In genomic region chr5:5551110-5551509, GRCm38 (mm10) we compare ENCODE assay signal across 25 mouse cellular contexts. TPM values are rescaled to one million over a fixed set of nuclear protein-coding genes. Genes with fewer than 3 reads are reported as not detected.
DNase-seq lines count a peak whose midpoint lies in the region; ATAC-seq and TF ChIP-seq lines count a peak whose summit lies in the region.
"Had no signal": no experiment of that assay in that cellular context is flagged by ENCODE, and none has a peak within 500 bp of the region (broad histone marks: within the 10 kb centered on the region; RNA-seq: fewer than 3 reads in every experiment).

No protein-coding gene starts in this region.

- no peak for TF ChIP-seq CTCF in G1E (IDR thresholded peaks at IDR 0.05; ENCODE audit: low read depth, low read length)
- TF ChIP-seq CTCF in MEL (IDR thresholded peaks at IDR 0.05 in 2 of 3, conservative IDR thresholded peaks at IDR 0.05 in 1 of 3; ENCODE audit: control insufficient read depth in 1 of 3, insufficient read depth in 1 of 3, low read depth in 2 of 3, low read length in 3 of 3, poor library complexity in 1 of 3, severe bottlenecking in 1 of 3): no peak

- H3K9me3 ChIP-seq in G1E (replicated peaks): peaks cover 6% of the 10 kb centered on the region
- no peaks in the 10 kb centered on the region for H3K9me3 ChIP-seq in MEL (replicated peaks; ENCODE audit: insufficient read depth, low read length)
- H3K9me3 ChIP-seq in heart, embryonic 10.5 days: no peaks in the 10 kb centered on the region
- H3K9me3 ChIP-seq in limb, embryonic 10.5 days (replicated peaks): no peaks in the 10 kb centered on the region
- H3K9me3 ChIP-seq: embryonic facial prominence, embryonic 13.5 days; embryonic facial prominence, embryonic 15.5 days; forebrain, embryonic 12.5 days had no signal

- no peaks in the 10 kb centered on the region for H3K79me2 ChIP-seq in MEL (ENCODE audit: control insufficient read depth, insufficient read depth, low read length, poor library complexity)

- H3K9ac ChIP-seq in MEL (ENCODE audit: control insufficient read depth, low read depth, low read length, poor library complexity, severe bottlenecking): no peak overlapping the region
- H3K9ac ChIP-seq: embryonic facial prominence, embryonic 13.5 days; embryonic facial prominence, embryonic 15.5 days; forebrain, embryonic 12.5 days had no signal

- no peak for TF ChIP-seq EP300 in MEL (IDR thresholded peaks at IDR 0.05; ENCODE audit: low read depth in 1 of 2, low read length in 2 of 2)

- ATAC-seq in G1E (ENCODE audit: extremely low read depth, insufficient number of reproducible peaks, low FRiP score, poor library complexity, severe bottlenecking): 0 out of 2 replicates have a peak, but pooled peaks have one; percentile 13
- peak; percentile 61 for ATAC-seq in granulocyte monocyte progenitor cell, adult 5-6 weeks (replicated peaks; ENCODE audit: poor library complexity, severe bottlenecking)
- peak; percentile 68 for ATAC-seq in megakaryocyte progenitor cell, adult 5-6 weeks (replicated peaks; ENCODE audit: poor library complexity)
- ATAC-seq: forebrain, embryonic 14.5 days; forebrain, embryonic 16.5 days had no signal

- TF ChIP-seq POLR2A in MEL (IDR thresholded peaks at IDR 0.05; ENCODE audit: control insufficient read depth in 1 of 2, insufficient read depth in 1 of 2, low read depth in 1 of 2, low read length in 2 of 2, poor library complexity in 1 of 2): no peak

- H3K4me1 ChIP-seq in G1E (ENCODE audit: insufficient read depth, low read depth, low read length) (peaks cover 12% of the 10 kb centered on the region), MEL (ENCODE audit: control insufficient read depth in 1 of 2, insufficient read depth in 2 of 2, low read length in 2 of 2) (no peaks in the 10 kb centered on the region)
- no peaks in the 10 kb centered on the region for H3K4me1 ChIP-seq in heart, embryonic 10.5 days
- H3K4me1 ChIP-seq in limb, embryonic 10.5 days: no peaks in the 10 kb centered on the region
- H3K4me1 ChIP-seq: embryonic facial prominence, embryonic 13.5 days; embryonic facial prominence, embryonic 15.5 days; forebrain, embryonic 10.5 days; forebrain, embryonic 12.5 days had no signal

- no peak for DNase-seq in G1E (ENCODE audit: low spot score)
- DNase-seq in MEL (ENCODE audit: low read depth, low spot score): peak; percentile 2
- no peak for DNase-seq in gastrocnemius, adult 18-20 months (ENCODE audit: low spot score)
- DNase-seq in heart, embryonic 10.5 days (ENCODE audit: low spot score): no peak
- DNase-seq in limb, embryonic 10.5 days (ENCODE audit: low spot score): no peak
- DNase-seq in adipocyte (ENCODE audit: low spot score): no peak
- DNase-seq: adrenal gland, adult 8-10 months; adrenal gland, postnatal 14 days; adrenal gland, postnatal 36 days; cerebellum, adult 11-12 months; cerebellum, adult 2 months; cerebellum, adult 9-10 months; cerebellum, postnatal 10 days; cerebellum, postnatal 25 days; embryo, embryonic 11 days had no signal

- 85% methylated on average over 1 of the region's 1 CpGs for WGBS in heart, embryonic 10.5 days
- WGBS in limb, embryonic 10.5 days: 84% methylated on average over 1 of the region's 1 CpGs

- no peak overlapping the region for H3K27ac ChIP-seq in MEL (ENCODE audit: control insufficient read depth, low read depth, low read length)
- H3K27ac ChIP-seq in heart, embryonic 10.5 days: no peak overlapping the region
- H3K27ac ChIP-seq in limb, embryonic 10.5 days: no peak overlapping the region
- H3K27ac ChIP-seq: embryonic facial prominence, embryonic 13.5 days; embryonic facial prominence, embryonic 15.5 days; forebrain, embryonic 10.5 days; forebrain, embryonic 12.5 days had no signal

- H3K27me3 ChIP-seq in G1E (ENCODE audit: insufficient read depth, low read length) (no peaks in the 10 kb centered on the region), MEL (ENCODE audit: control insufficient read depth in 1 of 2, insufficient read depth in 2 of 2, low read length in 2 of 2) (no peaks in the 10 kb centered on the region)
- no peaks in the 10 kb centered on the region for H3K27me3 ChIP-seq in heart, embryonic 10.5 days (ENCODE audit: insufficient read depth, poor library complexity, severe bottlenecking)
- H3K27me3 ChIP-seq in limb, embryonic 10.5 days (ENCODE audit: low read depth, poor library complexity, severe bottlenecking): no peaks in the 10 kb centered on the region
- H3K27me3 ChIP-seq: embryonic facial prominence, embryonic 13.5 days; embryonic facial prominence, embryonic 15.5 days; forebrain, embryonic 12.5 days had no signal

- H3K4me3 ChIP-seq in G1E (ENCODE audit: low read depth, low read length): no peak overlapping the region
- H3K4me3 ChIP-seq in MEL (ENCODE audit: control insufficient read depth in 1 of 2, insufficient read depth in 1 of 2, low read depth in 2 of 2, low read length in 2 of 2): no peak overlapping the region
- H3K4me3 ChIP-seq in heart, embryonic 10.5 days: no peak overlapping the region
- no peak overlapping the region for H3K4me3 ChIP-seq in limb, embryonic 10.5 days
- H3K4me3 ChIP-seq: embryonic facial prominence, embryonic 13.5 days; embryonic facial prominence, embryonic 15.5 days; erythroblast, embryonic 14.5 days; forebrain, embryonic 10.5 days; forebrain, embryonic 12.5 days had no signal

- TF ChIP-seq RAD21 in MEL (IDR thresholded peaks at IDR 0.05; ENCODE audit: low read depth, low read length): no peak

- H3K36me3 ChIP-seq in G1E (replicated peaks) (peaks cover 15% of the 10 kb centered on the region), MEL (ENCODE audit: control insufficient read depth in 1 of 2, insufficient read depth in 2 of 2, low read length in 2 of 2) (no peaks in the 10 kb centered on the region)
- peaks cover 75% of the 10 kb centered on the region for H3K36me3 ChIP-seq in heart, embryonic 10.5 days
- H3K36me3 ChIP-seq in limb, embryonic 10.5 days: peaks cover 94% of the 10 kb centered on the region

TF ChIP-seq in MEL, 35 proteins besides CTCF, POLR2A, EP300 and RAD21 (continues in another document):
- TF ChIP-seq CHD1 (IDR thresholded peaks at IDR 0.05; ENCODE audit: low read depth, low read length) (no peak), TAL1 (IDR thresholded peaks at IDR 0.05; ENCODE audit: low read length) (no peak), MXI1 (IDR thresholded peaks at IDR 0.05; ENCODE audit: low read depth, low read length) (no peak), SIN3A (IDR thresholded peaks at IDR 0.05; ENCODE audit: low read length) (no peak), POLR2AphosphoS2 (IDR thresholded peaks at IDR 0.05; ENCODE audit: low read length) (no peak), RCOR1 (IDR thresholded peaks at IDR 0.05; ENCODE audit: low read depth, low read length) (no peak), MAFK (IDR thresholded peaks at IDR 0.05; ENCODE audit: borderline replicate concordance, low read depth, low read length) (no peak), E2F4 (IDR thresholded peaks at IDR 0.05; ENCODE audit: borderline replicate concordance, low read depth, low read length) (no peak), TBP (IDR thresholded peaks at IDR 0.05; ENCODE audit: low read depth, low read length) (no peak), ZMIZ1 (IDR thresholded peaks at IDR 0.05; ENCODE audit: low read depth, low read length) (no peak), ZNF384 (IDR thresholded peaks at IDR 0.05; ENCODE audit: low read depth, low read length) (no peak)

RNA-seq across cellular contexts. Expression of gene Gtpbp10, which starts 8.2 kb away (rescaled TPM):
- total RNA-seq in G1E (2014; fragmentation: Nextera tagmentation) (0.38 and 0.73 TPM in 2 replicates), G1E (2017) (2.6 and 2.7 TPM in 2 replicates), MEL (2012; rRNA removed) (not detected in 2 replicates)
- polyA plus RNA-seq in G1E (2012) (0.15 and 0.17 TPM in 2 replicates), MEL (2012; ENCODE audit: insufficient read depth in 1 of 2, insufficient read length in 2 of 2, low read depth in 1 of 2, low replicate concordance in 2 of 2, missing spikeins in 1 of 2) (not detected)
- 24.7 and 27.8 TPM in 2 replicates for total RNA-seq in granulocyte monocyte progenitor cell, adult 5-6 weeks (2014; fragmentation: Nextera tagmentation)
- total RNA-seq in granulocyte monocyte progenitor cell, adult 5-6 weeks (2017): 31.3 and 37.1 TPM in 2 replicates
- 30.2 and 30.8 TPM in 2 replicates for total RNA-seq in megakaryocyte progenitor cell, adult 5-6 weeks (2015)
- total RNA-seq in megakaryocyte progenitor cell, adult 5-6 weeks (2017): 32.6 and 34.7 TPM in 2 replicates
- 1 to 10 TPM; 6.6 to 7.7 TPM for total RNA-seq in gastrocnemius, adult 18-20 months (2021)
- polyA plus RNA-seq in heart, embryonic 10.5 days (2016; fragmentation: Nextera tagmentation; extraction: Ambion mirVana): 22.9 and 27.1 TPM in 2 replicates
- 39.9 and 40.5 TPM in 2 replicates for polyA plus RNA-seq in limb, embryonic 10.5 days (2016; fragmentation: Nextera tagmentation; extraction: Ambion mirVana)

RNA-seq across cellular contexts. Expression of gene Gm8773, which starts 22.5 kb away (rescaled TPM):
- total RNA-seq in G1E (2014; fragmentation: Nextera tagmentation) (1.4 and 5.7 TPM in 2 replicates), G1E (2017) (3.9 and 5.8 TPM in 2 replicates), MEL (2012; rRNA removed) (not detected in 2 replicates)
- polyA plus RNA-seq in G1E (2012) (0.27 and 0.34 TPM in 2 replicates), MEL (2012; ENCODE audit: insufficient read depth in 1 of 2, insufficient read length in 2 of 2, low read depth in 1 of 2, low replicate concordance in 2 of 2, missing spikeins in 1 of 2) (not detected)
- not detected in 2 replicates for total RNA-seq in granulocyte monocyte progenitor cell, adult 5-6 weeks (2014; fragmentation: Nextera tagmentation)
- not detected in 2 replicates for total RNA-seq in granulocyte monocyte progenitor cell, adult 5-6 weeks (2017)
- total RNA-seq in megakaryocyte progenitor cell, adult 5-6 weeks (2015): not detected in 2 replicates
- total RNA-seq in megakaryocyte progenitor cell, adult 5-6 weeks (2017): not detected in 2 replicates
- not detected for total RNA-seq in gastrocnemius, adult 18-20 months (2021)
- polyA plus RNA-seq in heart, embryonic 10.5 days (2016; fragmentation: Nextera tagmentation; extraction: Ambion mirVana): 0.92 TPM in 2 replicates
- polyA plus RNA-seq in limb, embryonic 10.5 days (2016; fragmentation: Nextera tagmentation; extraction: Ambion mirVana): 0.11 and 0.19 TPM in 2 replicates
- total RNA-seq: adrenal gland, adult 18-20 months; adrenal gland, adult 8-10 months; adrenal gland, postnatal 14 days; adrenal gland, postnatal 36 days had no signal
- polyA plus RNA-seq: cerebellum, adult 2 months; erythroblast, embryonic 14.5 days had no signal

RNA-seq across cellular contexts. Expression of gene Cldn12, which starts 36.4 kb away (rescaled TPM):
- total RNA-seq in G1E (2014; fragmentation: Nextera tagmentation) (13.0 and 18.9 TPM in 2 replicates), G1E (2017) (12.9 and 14.7 TPM in 2 replicates), MEL (2012; rRNA removed) (3.2 and 4.0 TPM in 2 replicates)
- polyA plus RNA-seq in G1E (2012) (18.5 and 19.4 TPM in 2 replicates), MEL (2012; ENCODE audit: insufficient read depth in 1 of 2, insufficient read length in 2 of 2, low read depth in 1 of 2, low replicate concordance in 2 of 2, missing spikeins in 1 of 2) (1 to 10 TPM in 1 of 2 experiments, not detected in 1; 4.7 TPM)
- total RNA-seq in granulocyte monocyte progenitor cell, adult 5-6 weeks (2014; fragmentation: Nextera tagmentation): 1.4 and 3.4 TPM in 2 replicates
- total RNA-seq in granulocyte monocyte progenitor cell, adult 5-6 weeks (2017): 4.2 and 7.5 TPM in 2 replicates
- total RNA-seq in megakaryocyte progenitor cell, adult 5-6 weeks (2015): 1.7 and 2.0 TPM in 2 replicates
- total RNA-seq in megakaryocyte progenitor cell, adult 5-6 weeks (2017): 4.1 and 5.0 TPM in 2 replicates
- 10 to 100 TPM in 1 of 2 experiments, 1 to 10 TPM in 1; 9.0 to 10.7 TPM for total RNA-seq in gastrocnemius, adult 18-20 months (2021)
- polyA plus RNA-seq in heart, embryonic 10.5 days (2016; fragmentation: Nextera tagmentation; extraction: Ambion mirVana): 21.5 and 27.4 TPM in 2 replicates
- polyA plus RNA-seq in limb, embryonic 10.5 days (2016; fragmentation: Nextera tagmentation; extraction: Ambion mirVana): 25.7 and 29.8 TPM in 2 replicates
- polyA plus RNA-seq: erythroblast, embryonic 14.5 days had no signal

Comparison
In these comparisons a context has a peak if more than half of its experiments do, and no peak if none do; other contexts are left out.
1. ATAC-seq: peak in every context shown above with its lines; median percentile 68 in megakaryocyte progenitor cell, adult 5-6 weeks; 61 in granulocyte monocyte progenitor cell, adult 5-6 weeks; 13 in G1E.